Comparison of ENCODE assay signal across 15 mouse cellular contexts in genomic region chr19:23531899-23532298, GRCm38 (mm10).
A peak's percentile ranks its signal among the peaks of the same experiment; 100 is the strongest.
DNase-seq lines count a peak whose midpoint lies in the region; ATAC-seq and TF ChIP-seq lines count a peak whose summit lies in the region.
"Had no signal": no experiment of that assay in that cellular context is flagged by ENCODE, and none has a peak within 500 bp of the region (broad histone marks: within the 10 kb centered on the region; RNA-seq: fewer than 3 reads in every experiment).

No protein-coding gene starts in this region.

- H3K4me3 ChIP-seq in hindbrain, embryonic 11.5 days (ENCODE audit: low read depth, low read length), result no peak overlapping the region
- no peak overlapping the region for H3K4me3 ChIP-seq in hindbrain, embryonic 10.5 days
- no peak overlapping the region for H3K4me3 ChIP-seq in layer of hippocampus, adult 2 months
- H3K4me3 ChIP-seq in midbrain, embryonic 11.5 days (ENCODE audit: low read depth, low read length), result no peak overlapping the region
- H3K4me3 ChIP-seq: megakaryocyte, embryonic 14.5 days; neural tube, embryonic 12.5 days had no signal

- H3K9ac ChIP-seq in hindbrain, embryonic 11.5 days (ENCODE audit: low read depth, low read length), result no peak overlapping the region
- no peak overlapping the region for H3K9ac ChIP-seq in midbrain, embryonic 11.5 days (ENCODE audit: low read length)
- H3K9ac ChIP-seq: neural tube, embryonic 12.5 days had no signal

- 32% methylated on average over 4 of the region's 4 CpGs for WGBS in hindbrain, embryonic 11.5 days
- 20% methylated on average over 4 of the region's 4 CpGs for WGBS in hindbrain, embryonic 10.5 days
- 26% methylated on average over 4 of the region's 4 CpGs for WGBS in midbrain, embryonic 11.5 days

- no peaks in the 10 kb centered on the region for H3K4me1 ChIP-seq in hindbrain, embryonic 11.5 days (replicated peaks; ENCODE audit: control insufficient read depth, insufficient read depth, low read length)
- H3K4me1 ChIP-seq in hindbrain, embryonic 10.5 days (replicated peaks), result 0 out of 2 replicates have a peak, but pooled peaks cover 4% of the 10 kb centered on the region
- no peaks in the 10 kb centered on the region for H3K4me1 ChIP-seq in midbrain, embryonic 11.5 days (ENCODE audit: control insufficient read depth, insufficient read depth, low read length)
- H3K4me1 ChIP-seq: megakaryocyte, embryonic 14.5 days had no signal

- H3K36me3 ChIP-seq in hindbrain, embryonic 11.5 days (ENCODE audit: control insufficient read depth, insufficient read depth, low read length), result no peaks in the 10 kb centered on the region
- H3K36me3 ChIP-seq in hindbrain, embryonic 10.5 days, result no peaks in the 10 kb centered on the region
- H3K36me3 ChIP-seq in midbrain, embryonic 11.5 days (ENCODE audit: control insufficient read depth, insufficient read depth, low read length), result no peaks in the 10 kb centered on the region
- H3K36me3 ChIP-seq: neural tube, embryonic 12.5 days had no signal

- no peaks in the 10 kb centered on the region for H3K9me3 ChIP-seq in hindbrain, embryonic 11.5 days (ENCODE audit: control insufficient read depth, low read length)
- H3K9me3 ChIP-seq in hindbrain, embryonic 10.5 days, result no peaks in the 10 kb centered on the region
- H3K9me3 ChIP-seq in midbrain, embryonic 11.5 days (ENCODE audit: control insufficient read depth, low read length), result no peaks in the 10 kb centered on the region
- H3K9me3 ChIP-seq: megakaryocyte, embryonic 14.5 days; neural tube, embryonic 12.5 days had no signal

- ATAC-seq in hindbrain, embryonic 11.5 days (ENCODE audit: low FRiP score), result no peak
- ATAC-seq in midbrain, embryonic 11.5 days (ENCODE audit: low FRiP score), result no peak
- ATAC-seq: activated CD4-positive, CD25-positive, alpha-beta regulatory T cell, adult 4 months had no signal

- TF ChIP-seq CTCF in layer of hippocampus, adult 2 months (conservative IDR thresholded peaks at IDR 0.05), result no peak

- no peak overlapping the region for H3K4me2 ChIP-seq in hindbrain, embryonic 11.5 days (replicated peaks; ENCODE audit: low read depth, low read length)
- H3K4me2 ChIP-seq in midbrain, embryonic 11.5 days, result no peak overlapping the region
- H3K4me2 ChIP-seq: liver, embryonic 11.5 days; neural tube, embryonic 12.5 days had no signal

- no peaks in the 10 kb centered on the region for H3K27me3 ChIP-seq in hindbrain, embryonic 11.5 days (ENCODE audit: control insufficient read depth, insufficient read depth, low read length)
- H3K27me3 ChIP-seq in hindbrain, embryonic 10.5 days (ENCODE audit: insufficient read depth, poor library complexity, severe bottlenecking), result no peaks in the 10 kb centered on the region
- no peaks in the 10 kb centered on the region for H3K27me3 ChIP-seq in midbrain, embryonic 11.5 days (ENCODE audit: control insufficient read depth, insufficient read depth, low read length)
- H3K27me3 ChIP-seq: megakaryocyte, embryonic 14.5 days; neural tube, embryonic 12.5 days had no signal

- no peak overlapping the region for H3K27ac ChIP-seq in hindbrain, embryonic 11.5 days (ENCODE audit: low read depth, low read length)
- no peak overlapping the region for H3K27ac ChIP-seq in hindbrain, embryonic 10.5 days
- peak overlapping the region; percentile 76 for H3K27ac ChIP-seq in layer of hippocampus, adult 2 months
- H3K27ac ChIP-seq in midbrain, embryonic 11.5 days (ENCODE audit: low read depth, low read length), result no peak overlapping the region
- H3K27ac ChIP-seq: neural tube, embryonic 12.5 days had no signal

- peak; percentile 6 for DNase-seq in adrenal gland, adult 2 months
- no peak for DNase-seq in adrenal gland, adult 8-10 months
- peak; percentile 4 for DNase-seq in hindbrain, embryonic 11.5 days (ENCODE audit: low spot score)
- DNase-seq in hindbrain, embryonic 10.5 days (ENCODE audit: low spot score), result no peak
- DNase-seq in Muller cell, postnatal 12 days (ENCODE audit: inconsistent ontology term), result peak; percentile 70
- peak; percentile 36 to 39 for DNase-seq in layer of hippocampus, adult 2 months (ENCODE audit: low spot score in 2 of 2)
- DNase-seq in kidney, adult 11 months, result no peak
- no peak for DNase-seq in midbrain, embryonic 11.5 days (ENCODE audit: low spot score, missing footprints)
- DNase-seq: cerebellum, adult 18-20 months; gastrocnemius, postnatal 14 days; thymus, adult 2 months had no signal

Comparison
In these comparisons a context has a peak if more than half of its experiments do, and no peak if none do; other contexts are left out.
1. DNase-seq: peak in adrenal gland, adult 2 months (single experiment), hindbrain, embryonic 11.5 days (single experiment), Muller cell, postnatal 12 days (single experiment) and layer of hippocampus, adult 2 months (2 of 2); none in adrenal gland, adult 8-10 months (single experiment), hindbrain, embryonic 10.5 days (single experiment), kidney, adult 11 months (single experiment) and midbrain, embryonic 11.5 days (single experiment).